Mouse (Mus musculus) large intestine, adult 2 months (tissue): ENCODE data around the gene Dnaaf2. TPM values are rescaled to one million over a fixed set of nuclear protein-coding genes. Genes with fewer than 3 reads are reported as not detected.

ENCODE experiments used
- polyA plus RNA-seq: library from polyadenylated mRNA; depleted of rRNA; stranded (reverse); fragments of >200 nt; gene quantifications from 2 replicates; pipeline ENCODE4 v1.2.3, GENCODE M21; 2012; rRNA removed

The Dnaaf2 gene
- polyA plus RNA-seq, 1 experiment: 1.4 TPM

Other genes with a start within 250 kb of the Dnaaf2 start
- 1,845 and 1,948 TPM in 2 replicates for gene Rps29, start 39.2 kb downstream of the Dnaaf2 start, polyA plus RNA-seq
- gene Lrr1, start 29.6 kb downstream of the Dnaaf2 start, polyA plus RNA-seq: 3.0 and 3.9 TPM in 2 replicates
- 241 and 260 TPM in 2 replicates for gene Rpl36al, start 14.3 kb downstream of the Dnaaf2 start, polyA plus RNA-seq
- gene Mgat2, start 14.3 kb downstream of the Dnaaf2 start, polyA plus RNA-seq: 17.9 and 23.3 TPM in 2 replicates
- gene Gm49383, start 1.3 kb downstream of the Dnaaf2 start, polyA plus RNA-seq: 3.3 and 3.6 TPM in 2 replicates
- 0.25 and 1.1 TPM in 2 replicates for gene Gm49384, start 5.8 kb upstream of the Dnaaf2 start, polyA plus RNA-seq
- gene Pole2, start 29.8 kb upstream of the Dnaaf2 start, polyA plus RNA-seq: 6.4 and 6.5 TPM in 2 replicates
- 0.41 and 0.56 TPM in 2 replicates for gene Klhdc1, start 42.7 kb upstream of the Dnaaf2 start, polyA plus RNA-seq
- 13.0 and 13.6 TPM in 2 replicates for gene Klhdc2, start 98.3 kb upstream of the Dnaaf2 start, polyA plus RNA-seq
- gene Nemf, start 158.7 kb upstream of the Dnaaf2 start, polyA plus RNA-seq: 3.0 and 4.4 TPM in 2 replicates
- 222 and 263 TPM in 2 replicates for gene Arf6, start 173.7 kb upstream of the Dnaaf2 start, polyA plus RNA-seq
- gene Gm9887, start 174.0 kb upstream of the Dnaaf2 start, polyA plus RNA-seq: 0.67 and 1.5 TPM in 2 replicates